Comparison of ENCODE assay signal across 19 mouse cellular contexts in the genomic region with DNA sequence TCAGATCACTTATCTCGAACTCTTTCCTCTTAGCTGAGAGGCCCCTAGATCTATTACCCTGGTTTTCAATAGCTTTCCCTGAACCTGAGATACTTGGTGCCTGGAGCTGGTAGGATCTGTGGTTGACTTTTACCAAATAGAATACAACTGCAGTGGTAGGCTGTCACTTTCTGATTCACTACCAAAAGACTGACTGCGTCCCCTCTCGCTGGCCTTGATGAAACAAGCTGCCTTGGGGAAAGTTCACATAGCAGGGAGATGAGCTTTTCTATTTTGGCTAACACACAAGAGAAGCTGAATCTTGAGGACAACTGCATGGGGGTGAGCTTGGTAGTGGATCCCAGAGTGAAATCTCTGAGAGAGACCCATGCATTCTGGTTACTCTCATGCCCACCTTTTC. TPM values are rescaled to one million over a fixed set of nuclear protein-coding genes. Genes with fewer than 3 reads are reported as not detected.
DNase-seq lines count a peak whose midpoint lies in the region.
"Had no signal": no experiment of that assay in that cellular context is flagged by ENCODE, and none has a peak within 500 bp of the region (broad histone marks: within the 10 kb centered on the region; RNA-seq: fewer than 3 reads in every experiment).

No protein-coding gene starts in this region.

- peak; percentile 24 for DNase-seq in adrenal gland, adult 2 months
- DNase-seq in adrenal gland, adult 8-10 months: no peak
- DNase-seq in adrenal gland, postnatal 36 days: peak; percentile 15 to 24
- no peak for DNase-seq in adrenal gland, postnatal 4 days (ENCODE audit: low spot score in 2 of 2)
- DNase-seq: adrenal gland, postnatal 10 days; cerebellum, adult 11 months; cerebellum, adult 18-20 months; cerebellum, adult 8-10 months; cerebellum, adult 9-11 months; cerebellum, postnatal 14 days; cerebellum, postnatal 36 days; embryo, embryonic 11 days had no signal

RNA-seq across cellular contexts. Expression of a gene that starts 22.4 kb away (rescaled TPM):
- total RNA-seq in adrenal gland, adult 2 months (2021): 1 to 10 TPM; 1.2 to 3.3 TPM
- 0.18 and 0.20 TPM in 2 replicates for polyA plus RNA-seq in adrenal gland, adult 2 months (2012; rRNA removed)
- 1 to 10 TPM in 3 of 4 experiments, under 1 TPM in 1; 0.91 to 5.1 (median 3.6) TPM for total RNA-seq in adrenal gland, adult 8-10 months (2022)
- 1 to 10 TPM; 2.0 to 4.5 TPM for total RNA-seq in adrenal gland, postnatal 36 days (2021)
- total RNA-seq in adrenal gland, postnatal 4 days (2021): 1 to 10 TPM; 1.7 to 1.8 TPM
- total RNA-seq: ES-E14, MEL had no signal
- polyA plus RNA-seq: C2C12; embryonic facial prominence, embryonic 11.5 days; erythroblast, embryonic 14.5 days; forebrain, embryonic 10.5 days; forebrain, embryonic 12.5 days had no signal

RNA-seq across cellular contexts. Expression of a gene that starts 32.6 kb away (rescaled TPM):
- total RNA-seq in adrenal gland, adult 2 months (2021): 100 to 1,000 TPM; 255 to 487 TPM
- 6.5 and 6.8 TPM in 2 replicates for polyA plus RNA-seq in adrenal gland, adult 2 months (2012; rRNA removed)
- 100 to 1,000 TPM; 368 to 589 (median 495) TPM for total RNA-seq in adrenal gland, adult 8-10 months (2022)
- total RNA-seq in adrenal gland, postnatal 36 days (2021): 100 to 1,000 TPM; 356 to 454 TPM
- 100 to 1,000 TPM; 645 to 701 TPM for total RNA-seq in adrenal gland, postnatal 4 days (2021)
- total RNA-seq: MEL had no signal

Comparison
In these comparisons a context has a peak if more than half of its experiments do, and no peak if none do; other contexts are left out.
1. DNase-seq: peak in adrenal gland, adult 2 months (single experiment) and adrenal gland, postnatal 36 days (2 of 2); none in adrenal gland, adult 8-10 months (single experiment) and adrenal gland, postnatal 4 days (0 of 2).